34 mouse cellular contexts compared by ENCODE assay signal in the genomic region with DNA sequence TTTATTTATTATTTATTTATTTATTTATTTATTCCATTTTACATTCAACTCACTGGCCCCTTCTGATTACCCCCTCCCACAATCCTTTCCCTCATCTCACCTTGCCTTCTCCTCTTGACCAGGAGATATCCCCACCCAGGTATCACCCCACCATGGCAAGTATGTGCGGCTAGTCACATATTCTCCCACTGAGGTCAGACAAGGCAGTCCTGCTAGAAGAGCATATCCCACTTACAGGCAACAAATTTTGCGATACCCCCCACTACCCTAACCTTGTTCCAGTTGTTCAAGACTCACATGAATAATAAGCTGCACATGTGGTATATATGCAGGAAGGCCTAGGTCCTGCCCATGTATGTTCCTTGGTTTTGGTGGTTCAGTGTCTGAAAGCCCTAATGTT.
"Had no signal": no experiment of that assay in that cellular context is flagged by ENCODE, and none has a peak within 500 bp of the region (broad histone marks: within the 10 kb centered on the region; RNA-seq: fewer than 3 reads in every experiment).

No protein-coding gene starts in this region.

- H3K27me3 ChIP-seq: heart, embryonic 12.5 days; heart, embryonic 13.5 days; heart, embryonic 15.5 days; hindbrain, embryonic 12.5 days; hindbrain, embryonic 13.5 days; hindbrain, embryonic 15.5 days; intestine, embryonic 15.5 days; kidney, embryonic 15.5 days had no signal

- H3K9me3 ChIP-seq: heart, embryonic 10.5 days; heart, embryonic 12.5 days; heart, embryonic 13.5 days; heart, embryonic 15.5 days; hindbrain, embryonic 10.5 days; hindbrain, embryonic 12.5 days; hindbrain, embryonic 13.5 days; hindbrain, embryonic 15.5 days; intestine, embryonic 15.5 days; kidney, embryonic 15.5 days had no signal

- ATAC-seq: hindbrain, embryonic 16.5 days; hindbrain, postnatal 0 days; inflammation-experienced regulatory T-cells, adult 6 months; intestine, embryonic 15.5 days; intestine, embryonic 16.5 days; intestine, postnatal 0 days had no signal

- DNase-seq: heart, postnatal 10 days; heart, postnatal 14 days; heart, postnatal 36 days; kidney, adult 11 months; kidney, adult 18-20 months; kidney, adult 2 months; kidney, adult 8-10 months; kidney, adult 9 months; kidney, postnatal 10 days; kidney, postnatal 14 days; kidney, postnatal 25 days; kidney, postnatal 36 days; kidney, postnatal 4 days; layer of hippocampus, adult 9-11 months; layer of hippocampus, postnatal 36 days had no signal

- H3K4me1 ChIP-seq: heart, embryonic 10.5 days; heart, embryonic 12.5 days; heart, embryonic 13.5 days; heart, embryonic 15.5 days; hindbrain, embryonic 10.5 days; hindbrain, embryonic 12.5 days; hindbrain, embryonic 13.5 days; hindbrain, embryonic 15.5 days; intestine, embryonic 15.5 days; kidney, embryonic 15.5 days had no signal

- H3K4me3 ChIP-seq: heart, embryonic 10.5 days; heart, embryonic 12.5 days; heart, embryonic 13.5 days; heart, embryonic 15.5 days; hindbrain, embryonic 10.5 days; hindbrain, embryonic 12.5 days; hindbrain, embryonic 13.5 days; hindbrain, embryonic 15.5 days; intestine, embryonic 15.5 days; kidney, embryonic 15.5 days; layer of hippocampus, adult 2 months had no signal

- H3K27ac ChIP-seq: heart, embryonic 10.5 days; heart, embryonic 13.5 days; heart, embryonic 15.5 days; hindbrain, embryonic 10.5 days; hindbrain, embryonic 12.5 days; hindbrain, embryonic 13.5 days; hindbrain, embryonic 14.5 days; hindbrain, embryonic 15.5 days; hindbrain, postnatal 0 days; intestine, embryonic 15.5 days; kidney, embryonic 15.5 days; kidney, postnatal 0 days; layer of hippocampus, adult 2 months had no signal

- H3K36me3 ChIP-seq: heart, embryonic 10.5 days; heart, embryonic 12.5 days; heart, embryonic 13.5 days; heart, embryonic 15.5 days; hindbrain, embryonic 10.5 days; hindbrain, embryonic 12.5 days; hindbrain, embryonic 13.5 days; hindbrain, embryonic 15.5 days; intestine, embryonic 15.5 days; kidney, embryonic 15.5 days had no signal

- H3K9ac ChIP-seq: heart, embryonic 12.5 days; heart, embryonic 13.5 days; heart, embryonic 15.5 days; hindbrain, embryonic 12.5 days; hindbrain, embryonic 13.5 days; hindbrain, embryonic 14.5 days; hindbrain, embryonic 15.5 days; intestine, embryonic 15.5 days; kidney, embryonic 15.5 days had no signal

- H3K4me2 ChIP-seq: heart, embryonic 11.5 days; heart, embryonic 12.5 days; heart, embryonic 13.5 days; heart, embryonic 15.5 days; hindbrain, embryonic 12.5 days; hindbrain, embryonic 13.5 days; hindbrain, embryonic 14.5 days; hindbrain, embryonic 15.5 days; intestine, embryonic 15.5 days; kidney, embryonic 15.5 days had no signal
